Mouse (Mus musculus): ENCODE measurements around the gene Trap1a. TPM values are rescaled to one million over a fixed set of nuclear protein-coding genes. Genes with fewer than 3 reads are reported as not detected.
"Not testable (repeated sequence)": the region's sequence is repeated elsewhere in the genome, so short reads cannot be mapped to it uniquely, and the experiment has no call there.

Trap1a gene
- not detected for total RNA-seq (2021)
- long read RNA-seq, experiment 1, result 0 reads
- long read RNA-seq, experiment 2, result 0 reads

GRCm38 (mm10) chrX:139333263-139333994 is at the start of gene Trap1a:
TSS of gene Trap1a (plus strand) at chrX:139333683.
- intact Hi-C loops (cut with DNase I), result no loop called here
- DNase-seq, result no peak

- intact Hi-C loops (cut with DNase I), result no loop called here
- DNase-seq, result no peak
Observed at GRCm38 (mm10) chrX:139293114-139293513, 40.4 kb upstream of the Trap1a start.

GRCm38 (mm10) chrX:139295325-139295724 is 38.2 kb upstream of the Trap1a start:
- no peak for DNase-seq
- intact Hi-C loops (cut with DNase I), result no loop called here

DNA sequence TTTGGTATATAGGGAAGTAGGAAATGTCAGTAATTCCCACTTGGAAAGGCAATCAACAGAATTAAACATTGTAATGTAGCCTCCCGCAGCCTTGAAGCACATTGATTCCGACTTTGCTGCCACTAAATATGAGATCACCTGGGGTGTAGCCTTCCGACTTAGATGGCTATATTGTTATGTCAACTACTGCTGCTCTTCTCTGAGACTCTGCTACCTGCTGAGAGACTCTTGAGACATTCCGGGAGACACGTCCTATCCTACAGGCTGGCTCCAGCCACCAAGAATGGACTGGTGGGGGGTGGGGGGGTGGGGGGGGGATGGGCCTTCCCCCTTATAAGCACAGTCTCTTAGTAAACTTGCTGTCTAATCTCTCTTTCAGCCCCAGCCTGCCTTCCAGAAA is 16.1 kb upstream of the Trap1a start:
- intact Hi-C loops (cut with DNase I); DNase-seq: not testable (repeated sequence)

GRCm38 (mm10) chrX:139332583-139332982 is 900 bp upstream of the Trap1a start:
- intact Hi-C loops (cut with DNase I), result no loop called here

GRCm38 (mm10) chrX:139334504-139335418 is 1.3 kb downstream of the Trap1a start:
- intact Hi-C loops (cut with DNase I), result no loop called here

More at GRCm38 (mm10) chrX:139332583-139332982, 900 bp upstream of the Trap1a start:
- no peak for DNase-seq

DNA sequence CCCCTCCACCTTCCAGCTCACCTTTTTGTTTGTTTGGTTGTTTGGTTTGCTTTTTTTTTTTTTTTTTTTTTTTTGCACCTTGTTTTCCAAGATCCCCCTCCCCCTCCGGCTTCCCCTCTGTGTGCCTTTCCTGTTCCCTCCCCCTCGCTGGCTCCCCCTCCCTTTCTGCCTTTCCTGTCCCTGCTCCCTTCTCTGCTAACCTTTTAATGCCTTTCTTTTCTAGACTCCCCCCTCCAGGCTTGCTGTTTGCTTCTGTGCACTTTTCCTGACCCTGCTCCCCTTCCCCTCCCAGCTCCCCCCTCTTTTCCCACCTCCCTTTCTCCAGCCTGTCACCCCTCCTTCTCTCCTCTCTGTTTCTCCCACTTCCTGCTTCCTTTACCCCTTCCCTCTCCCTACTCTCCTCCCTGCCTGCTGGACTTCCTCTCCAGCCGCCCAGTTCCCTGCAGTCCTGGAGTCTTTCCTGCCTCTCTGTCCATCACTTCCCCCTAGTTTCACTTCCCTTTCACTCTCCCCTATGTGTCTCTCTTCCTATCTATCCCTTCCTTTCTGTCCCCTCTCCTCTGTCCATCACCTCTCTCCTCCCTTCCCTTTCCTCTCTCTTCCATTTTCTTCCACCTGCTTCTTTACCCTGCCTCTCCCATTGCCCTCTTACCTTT is 2.1 kb downstream of the Trap1a start:
- intact Hi-C loops (cut with DNase I), result no loop called here

More at GRCm38 (mm10) chrX:139334504-139335418, 1.3 kb downstream of the Trap1a start:
- DNase-seq, result no peak

GRCm38 (mm10) chrX:139339553-139339952 is 6.1 kb downstream of the Trap1a start:
- DNase-seq, result no peak
- intact Hi-C loops (cut with DNase I), result no loop called here

More for the DNA sequence above, 2.1 kb downstream of the Trap1a start:
- DNase-seq, result no peak

DNA sequence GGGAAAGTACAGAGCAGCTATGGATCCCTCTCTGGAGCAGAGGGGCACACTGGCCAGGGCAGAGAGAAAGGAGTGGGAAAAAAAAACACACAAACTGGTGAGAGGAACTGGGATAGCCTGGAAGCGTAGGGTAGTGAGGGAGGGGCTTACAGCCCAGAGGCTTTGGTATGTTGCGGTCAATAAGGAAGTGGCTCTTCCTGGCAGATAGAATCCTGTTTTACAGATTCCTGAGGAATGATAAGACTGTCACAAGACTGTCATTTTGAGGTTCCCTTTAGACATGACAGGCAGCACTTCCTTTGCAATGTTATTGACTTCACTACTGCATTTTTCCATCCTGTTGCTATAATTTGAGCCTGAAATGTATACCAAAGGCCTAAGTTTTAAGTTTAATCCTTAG is 7.7 kb downstream of the Trap1a start:
- DNase-seq, result no peak
- intact Hi-C loops (cut with DNase I), result no loop called here

GRCm38 (mm10) chrX:139352192-139352772 is 18.8 kb downstream of the Trap1a start:
- DNase-seq, result no peak
- intact Hi-C loops (cut with DNase I), result no loop called here

- intact Hi-C loops (cut with DNase I), result no loop called here
- no peak for DNase-seq
Observed at GRCm38 (mm10) chrX:139357639-139358260, 24.3 kb downstream of the Trap1a start.

GRCm38 (mm10) chrX:139358361-139358760 is 24.9 kb downstream of the Trap1a start:
- intact Hi-C loops (cut with DNase I), result no loop called here
- DNase-seq, result no peak

DNA sequence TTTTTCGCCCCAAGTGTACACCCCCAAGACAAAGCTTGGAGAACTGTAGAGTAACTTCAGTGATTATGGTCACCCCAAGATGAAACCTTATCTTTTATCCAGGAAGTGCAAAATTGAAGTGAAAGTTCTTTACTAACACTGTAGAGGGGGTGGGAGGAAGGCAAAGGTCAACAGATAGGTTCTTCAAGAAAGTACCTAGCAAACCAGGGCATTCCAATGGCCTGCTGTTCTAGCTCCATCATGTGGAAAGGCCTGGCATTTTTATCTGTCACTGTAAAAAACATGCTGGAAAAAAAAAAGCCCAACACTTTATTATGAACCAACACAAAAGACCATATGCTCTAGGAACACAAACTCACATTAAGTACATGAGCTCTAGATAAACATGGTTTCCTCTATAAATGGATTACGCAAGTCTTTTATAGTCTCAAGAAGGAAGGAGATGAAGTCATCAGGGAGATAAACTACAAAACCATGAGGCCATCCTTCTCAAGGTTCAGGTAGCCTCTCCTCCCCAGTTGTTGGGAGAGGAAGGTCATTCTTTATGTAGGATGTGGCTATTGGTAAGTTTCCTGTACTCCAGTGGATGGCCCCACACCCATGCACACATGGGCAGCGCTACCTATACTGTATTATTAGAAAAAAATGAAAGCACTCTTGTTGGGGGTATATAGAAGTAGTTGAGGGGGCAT is 33.5 kb downstream of the Trap1a start:
- no peak for DNase-seq
- intact Hi-C loops (cut with DNase I), result no loop called here

- intact Hi-C loops (cut with DNase I), result no loop called here
- no peak for DNase-seq
Observed at GRCm38 (mm10) chrX:139367529-139367908, 34.0 kb downstream of the Trap1a start.

DNA sequence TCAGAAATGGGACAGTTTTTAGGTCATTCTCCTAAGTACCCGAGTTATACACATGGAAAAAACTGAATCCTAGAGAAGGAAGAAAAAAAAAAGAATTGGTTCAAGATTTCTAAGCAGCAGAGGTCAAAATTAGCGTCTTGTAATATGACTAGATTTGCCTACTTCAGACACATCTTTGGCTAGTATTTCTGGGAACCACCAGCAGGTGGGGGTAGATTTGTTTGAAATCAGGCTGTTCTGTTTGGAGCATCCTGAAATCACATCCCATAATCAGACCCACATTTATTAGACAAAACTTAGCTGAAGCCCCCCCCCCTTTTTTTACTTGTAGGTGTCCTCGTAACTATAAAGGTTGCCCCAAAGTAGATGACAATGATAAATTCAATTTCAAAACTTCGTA is 35.6 kb downstream of the Trap1a start:
- intact Hi-C loops (cut with DNase I), result no loop called here
- DNase-seq, result no peak

- intact Hi-C loops (cut with DNase I), result loop anchor here (10.0 kb wide), 1 partner anchor 358 kb away; no protein-coding TSS in a partner anchor
- no peak for DNase-seq
Observed at GRCm38 (mm10) chrX:139372665-139373064, 39.2 kb downstream of the Trap1a start.

All from gastrocnemius, postnatal 36 days (tissue).